Mouse (Mus musculus): ENCODE data around the gene Map7d1.

GRCm38 (mm10) chr4:126194216-126194615, 61.9 kb downstream of the Map7d1 start:
- TF ChIP-seq FLI1 (IDR thresholded peaks at IDR 0.05; ENCODE audit: low read length) (no peak), GATA1 (IDR thresholded peaks at IDR 0.05; ENCODE audit: borderline replicate concordance, low read length) (no peak)
